Mouse (Mus musculus): ENCODE results near the gene Farsb. TPM values are rescaled to one million over a fixed set of nuclear protein-coding genes. Genes with fewer than 3 reads are reported as not detected.

Farsb gene
- polyA plus RNA-seq (2015; fragmentation: Nextera tagmentation; extraction: Ambion mirVana): 99.0 and 105 TPM in 2 replicates

DNA sequence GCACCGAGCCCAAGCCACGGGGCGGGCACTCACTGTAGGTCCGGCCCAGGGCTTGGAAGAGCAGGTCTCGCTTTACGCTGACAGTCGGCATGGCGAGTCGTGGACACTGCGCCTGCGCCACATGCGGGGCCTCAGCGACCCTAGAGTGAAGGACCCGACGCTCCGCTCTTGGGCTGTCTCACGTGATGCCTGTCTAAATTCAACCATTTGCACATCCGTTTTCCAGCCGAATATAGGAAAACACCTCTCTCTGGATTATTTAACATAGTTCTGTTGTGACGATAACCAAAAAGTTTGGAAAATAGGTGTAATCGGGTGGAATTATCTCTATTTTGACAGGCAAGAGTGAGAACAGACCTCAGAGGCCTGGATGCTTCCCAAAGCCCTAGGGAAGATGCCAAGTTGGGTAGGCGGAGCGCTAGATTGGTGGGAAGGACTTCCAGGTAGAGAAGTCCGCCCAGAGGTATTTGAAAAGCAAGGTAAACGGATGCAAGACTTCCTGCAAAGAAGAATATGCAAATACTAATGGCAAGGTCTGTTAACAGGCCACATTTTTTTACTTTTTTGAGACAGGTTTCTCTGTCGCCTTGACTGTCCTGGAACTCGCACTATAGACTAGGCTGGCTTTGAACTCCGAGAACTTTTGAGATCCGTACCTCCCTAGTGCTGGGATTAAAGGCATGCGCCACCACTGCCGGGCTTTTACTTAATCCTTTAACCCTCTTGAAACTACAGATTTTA lies at the start of gene Farsb:
Gene Farsb, minus strand, starts transcription at position 146 of the 741 bp plus-strand sequence.
- H3K27me3 ChIP-seq (ENCODE audit: control insufficient read depth, insufficient read depth, low read length): no peaks in the 10 kb centered on the region
- peak within 1 kb of the TSS; percentile 95 for H3K9ac ChIP-seq (ENCODE audit: low read length)
- no peaks in the 10 kb centered on the region for H3K36me3 ChIP-seq (ENCODE audit: control insufficient read depth, insufficient read depth)
- peak within 1 kb of the TSS; percentile 85 for H3K4me2 ChIP-seq (ENCODE audit: low read depth, low read length)
- peak within 1 kb of the TSS; percentile 97 for H3K4me3 ChIP-seq (ENCODE audit: low read length)
- H3K4me1 ChIP-seq (ENCODE audit: control insufficient read depth, insufficient read depth, low read length): peaks cover 21% of the 10 kb centered on the region
- H3K9me3 ChIP-seq (replicated peaks; ENCODE audit: control insufficient read depth, low read length): no peaks in the 10 kb centered on the region
- WGBS: under 1% methylated on average over 31 of the region's 31 CpGs
- ATAC-seq (replicated peaks; ENCODE audit: extremely low read depth, insufficient read depth, low FRiP score): peak; percentile 96
- peak within 1 kb of the TSS; percentile 85 for H3K27ac ChIP-seq (ENCODE audit: low read length)

DNA sequence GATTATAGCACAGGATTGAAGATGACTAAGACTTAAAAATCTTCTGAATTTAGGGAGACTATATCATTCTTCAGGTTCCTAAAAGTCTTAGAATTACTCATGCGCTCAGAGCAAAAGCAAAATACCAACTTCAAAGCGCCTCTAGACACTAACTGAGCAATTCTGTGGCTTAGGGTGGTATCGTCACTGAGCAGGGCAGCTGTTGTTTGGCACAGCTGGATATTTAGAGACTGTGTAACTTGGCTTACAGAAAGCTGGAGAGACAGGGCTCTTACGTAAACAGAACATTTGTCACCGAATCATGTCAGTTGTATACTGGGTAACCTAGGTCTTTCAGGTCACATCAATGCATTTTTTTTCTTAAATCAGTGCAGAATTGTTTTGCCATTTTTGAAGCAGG lies 49.7 kb upstream of the Farsb start:
- no peaks in the 10 kb centered on the region for H3K27me3 ChIP-seq (ENCODE audit: control insufficient read depth, insufficient read depth, low read length)
- no peak for ATAC-seq (replicated peaks; ENCODE audit: extremely low read depth, insufficient read depth, low FRiP score)
- H3K9me3 ChIP-seq (replicated peaks; ENCODE audit: control insufficient read depth, low read length): no peaks in the 10 kb centered on the region
- H3K9ac ChIP-seq (ENCODE audit: low read length): no peak overlapping the region
- no peak overlapping the region for H3K27ac ChIP-seq (ENCODE audit: low read length)
- H3K36me3 ChIP-seq (ENCODE audit: control insufficient read depth, insufficient read depth): no peaks in the 10 kb centered on the region
- H3K4me1 ChIP-seq (ENCODE audit: control insufficient read depth, insufficient read depth, low read length): peaks cover 8% of the 10 kb centered on the region
- no peak overlapping the region for H3K4me2 ChIP-seq (ENCODE audit: low read depth, low read length)
- no peak overlapping the region for H3K4me3 ChIP-seq (ENCODE audit: low read length)
- WGBS: 74% methylated on average over 5 of the region's 5 CpGs

DNA sequence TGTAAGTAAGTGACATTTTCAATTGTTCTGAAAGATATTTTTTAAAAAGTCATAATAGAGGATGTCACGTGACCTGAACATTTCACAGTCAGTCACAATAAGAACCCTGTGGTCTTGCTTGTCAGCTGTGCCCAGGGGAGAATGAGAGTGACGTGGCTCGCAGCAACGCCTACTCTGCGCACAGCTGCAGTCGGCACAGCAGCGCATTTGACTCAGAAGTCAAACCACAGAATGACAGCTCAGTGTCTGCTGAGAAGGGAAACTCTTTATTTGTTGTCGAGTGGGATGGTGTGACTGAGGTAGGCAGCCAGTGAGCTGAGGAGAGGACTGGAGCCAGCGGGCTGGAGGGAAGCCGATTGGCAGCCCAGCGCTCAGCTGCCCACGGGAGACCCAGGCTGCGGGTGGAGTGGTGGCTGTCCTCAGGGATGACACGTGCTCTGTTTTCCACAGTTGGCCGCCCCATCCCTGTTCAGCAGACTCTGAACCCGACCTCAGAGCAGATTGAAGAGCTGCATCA lies 48.9 kb upstream of the Farsb start:
- H3K4me1 ChIP-seq (ENCODE audit: control insufficient read depth, insufficient read depth, low read length): peaks cover 8% of the 10 kb centered on the region
- H3K27ac ChIP-seq (ENCODE audit: low read length): peak overlapping the region; percentile 66
- no peaks in the 10 kb centered on the region for H3K36me3 ChIP-seq (ENCODE audit: control insufficient read depth, insufficient read depth)
- H3K4me2 ChIP-seq (ENCODE audit: low read depth, low read length): peak overlapping the region; percentile 87
- no peaks in the 10 kb centered on the region for H3K27me3 ChIP-seq (ENCODE audit: control insufficient read depth, insufficient read depth, low read length)
- H3K9ac ChIP-seq (ENCODE audit: low read length): peak overlapping the region; percentile 73
- peak overlapping the region; percentile 57 for H3K4me3 ChIP-seq (ENCODE audit: low read length)
- WGBS: 23% methylated on average over 16 of the region's 16 CpGs
- H3K9me3 ChIP-seq (replicated peaks; ENCODE audit: control insufficient read depth, low read length): no peaks in the 10 kb centered on the region
- ATAC-seq (replicated peaks; ENCODE audit: extremely low read depth, insufficient read depth, low FRiP score): peak; percentile 89

DNA sequence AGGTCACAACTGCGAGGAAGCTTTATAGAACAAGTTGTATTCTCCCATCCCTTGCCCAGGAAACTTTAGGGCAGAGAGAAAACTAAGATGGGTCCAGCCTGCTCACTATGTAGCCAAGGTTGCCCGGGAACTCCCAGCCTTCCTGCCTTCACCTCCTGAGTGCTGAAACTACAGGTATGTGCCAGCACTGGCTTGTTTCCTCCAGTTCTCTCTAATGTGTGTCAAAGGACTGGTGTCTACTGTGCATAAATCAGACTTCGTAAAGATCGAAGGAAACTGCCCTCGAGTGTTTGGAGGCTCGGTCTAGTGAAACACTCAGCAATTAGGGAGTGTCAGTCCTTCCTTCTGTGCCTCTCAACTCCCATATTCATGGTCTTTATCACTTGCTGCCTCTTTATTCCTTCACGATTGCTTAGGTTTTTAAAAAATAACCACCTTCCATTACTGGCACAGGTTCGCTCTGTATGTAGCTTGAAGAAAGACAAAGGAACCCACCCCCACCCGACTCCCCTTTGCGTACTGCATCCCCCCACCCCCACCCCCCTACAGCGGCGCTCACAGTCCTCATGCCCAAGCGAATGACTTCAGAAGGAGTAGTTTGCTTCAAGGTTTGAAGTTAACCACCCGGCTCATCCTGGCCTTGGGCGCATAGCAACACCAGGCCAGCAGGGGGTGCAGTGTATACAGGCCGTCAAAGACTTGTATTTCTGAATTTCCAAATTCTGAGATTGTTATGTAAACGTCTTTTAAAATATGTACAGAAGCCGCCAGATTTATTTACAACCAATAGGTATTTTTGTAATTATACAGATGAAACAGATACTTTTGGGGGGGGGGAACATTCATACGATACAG lies 47.8 kb upstream of the Farsb start:
- Histone ChIP-seq H3K36me3 (ENCODE audit: control insufficient read depth, insufficient read depth) (no peaks in the 10 kb centered on the region), H3K27ac (ENCODE audit: low read length) (no peak overlapping the region), H3K4me1 (ENCODE audit: control insufficient read depth, insufficient read depth, low read length) (peaks cover 8% of the 10 kb centered on the region), H3K27me3 (ENCODE audit: control insufficient read depth, insufficient read depth, low read length) (no peaks in the 10 kb centered on the region), H3K9me3 (replicated peaks; ENCODE audit: control insufficient read depth, low read length) (no peaks in the 10 kb centered on the region), H3K9ac (ENCODE audit: low read length) (peak overlapping the region; percentile 73), H3K4me3 (ENCODE audit: low read length) (peak overlapping the region; percentile 57), H3K4me2 (ENCODE audit: low read depth, low read length) (peak overlapping the region; percentile 87)
- ATAC-seq (replicated peaks; ENCODE audit: extremely low read depth, insufficient read depth, low FRiP score): peak; percentile 29; the same call in 1 of the 2 replicates
- WGBS: 33% methylated on average over 19 of the region's 19 CpGs

GRCm38 (mm10) chr1:78534428-78535150 lies 45.9 kb upstream of the Farsb start:
- Histone ChIP-seq H3K4me2 (ENCODE audit: low read depth, low read length) (no peak overlapping the region), H3K27me3 (ENCODE audit: control insufficient read depth, insufficient read depth, low read length) (no peaks in the 10 kb centered on the region), H3K9me3 (replicated peaks; ENCODE audit: control insufficient read depth, low read length) (no peaks in the 10 kb centered on the region), H3K9ac (ENCODE audit: low read length) (no peak overlapping the region), H3K4me1 (ENCODE audit: control insufficient read depth, insufficient read depth, low read length) (peaks cover 10% of the 10 kb centered on the region), H3K36me3 (ENCODE audit: control insufficient read depth, insufficient read depth) (no peaks in the 10 kb centered on the region), H3K4me3 (ENCODE audit: low read length) (no peak overlapping the region), H3K27ac (ENCODE audit: low read length) (no peak overlapping the region)
- ATAC-seq (replicated peaks; ENCODE audit: extremely low read depth, insufficient read depth, low FRiP score): no peak
- WGBS: 48% methylated on average over 9 of the region's 9 CpGs

- H3K27me3 ChIP-seq (ENCODE audit: control insufficient read depth, insufficient read depth, low read length): no peaks in the 10 kb centered on the region
- H3K4me3 ChIP-seq (ENCODE audit: low read length): no peak overlapping the region
- H3K27ac ChIP-seq (ENCODE audit: low read length): no peak overlapping the region
- no peaks in the 10 kb centered on the region for H3K36me3 ChIP-seq (ENCODE audit: control insufficient read depth, insufficient read depth)
- no peak overlapping the region for H3K9ac ChIP-seq (ENCODE audit: low read length)
- H3K4me2 ChIP-seq (ENCODE audit: low read depth, low read length): no peak overlapping the region
- H3K4me1 ChIP-seq (ENCODE audit: control insufficient read depth, insufficient read depth, low read length): 0 out of 2 replicates have a peak, but pooled peaks cover 2% of the 10 kb centered on the region
- WGBS: 86% methylated on average over 15 of the region's 15 CpGs
- ATAC-seq (replicated peaks; ENCODE audit: extremely low read depth, insufficient read depth, low FRiP score): no peak
- H3K9me3 ChIP-seq (replicated peaks; ENCODE audit: control insufficient read depth, low read length): no peaks in the 10 kb centered on the region
These were observed 43.6 kb upstream of the Farsb start for GRCm38 (mm10) chr1:78532184-78532800.

DNA sequence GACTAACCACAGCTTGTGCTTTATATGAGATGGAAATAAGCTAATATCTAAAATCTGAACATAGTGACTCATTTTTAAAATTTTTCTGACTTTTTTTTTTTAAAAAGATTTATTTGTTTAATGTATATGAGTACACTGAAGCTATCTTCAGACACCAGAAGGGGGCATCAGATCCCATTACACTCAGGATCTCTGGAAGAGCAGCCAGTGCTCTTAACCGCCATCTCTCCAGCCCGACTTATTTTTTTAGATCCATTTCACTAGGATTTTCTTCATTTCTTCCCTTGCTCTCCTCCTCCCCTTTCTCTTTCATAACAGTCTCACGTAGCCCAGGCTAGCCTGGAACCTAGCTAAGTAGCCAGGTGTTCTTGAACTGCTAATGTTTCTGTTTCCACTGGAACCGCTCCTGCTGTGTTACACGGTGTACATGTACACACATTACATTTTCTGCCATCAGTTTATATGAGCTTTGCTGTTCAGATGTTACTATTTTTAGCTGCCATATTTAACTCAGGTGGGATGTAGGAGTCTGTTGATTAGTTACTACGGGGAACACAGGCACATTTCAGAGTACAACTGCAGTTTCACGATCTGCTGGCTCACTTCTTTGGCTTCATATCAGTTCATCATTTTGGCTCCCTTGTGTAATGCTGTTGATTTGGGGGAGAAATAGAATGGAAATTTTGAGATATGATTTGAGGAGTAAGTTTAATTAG lies 42.0 kb upstream of the Farsb start:
- Histone ChIP-seq H3K9ac (ENCODE audit: low read length) (no peak overlapping the region), H3K9me3 (replicated peaks; ENCODE audit: control insufficient read depth, low read length) (no peaks in the 10 kb centered on the region), H3K4me2 (ENCODE audit: low read depth, low read length) (no peak overlapping the region), H3K4me1 (ENCODE audit: control insufficient read depth, insufficient read depth, low read length) (0 out of 2 replicates have a peak, but pooled peaks cover 2% of the 10 kb centered on the region), H3K4me3 (ENCODE audit: low read length) (no peak overlapping the region), H3K27me3 (ENCODE audit: control insufficient read depth, insufficient read depth, low read length) (no peaks in the 10 kb centered on the region), H3K27ac (ENCODE audit: low read length) (no peak overlapping the region), H3K36me3 (ENCODE audit: control insufficient read depth, insufficient read depth) (no peaks in the 10 kb centered on the region)
- WGBS: 53% methylated on average over 7 of the region's 7 CpGs
- ATAC-seq (replicated peaks; ENCODE audit: extremely low read depth, insufficient read depth, low FRiP score): no peak

- Histone ChIP-seq H3K4me3 (ENCODE audit: low read length) (no peak overlapping the region), H3K9ac (ENCODE audit: low read length) (no peak overlapping the region), H3K27me3 (ENCODE audit: control insufficient read depth, insufficient read depth, low read length) (no peaks in the 10 kb centered on the region), H3K27ac (ENCODE audit: low read length) (no peak overlapping the region), H3K9me3 (replicated peaks; ENCODE audit: control insufficient read depth, low read length) (no peaks in the 10 kb centered on the region), H3K36me3 (ENCODE audit: control insufficient read depth, insufficient read depth) (no peaks in the 10 kb centered on the region), H3K4me2 (ENCODE audit: low read depth, low read length) (no peak overlapping the region), H3K4me1 (ENCODE audit: control insufficient read depth, insufficient read depth, low read length) (0 out of 2 replicates have a peak, but pooled peaks cover 2% of the 10 kb centered on the region)
- no peak for ATAC-seq (replicated peaks; ENCODE audit: extremely low read depth, insufficient read depth, low FRiP score)
- 83% methylated on average over 8 of the region's 8 CpGs for WGBS
These were observed 40.3 kb upstream of the Farsb start for GRCm38 (mm10) chr1:78529011-78529410.

All from heart, embryonic 16.5 days (tissue).